Mouse (Mus musculus): Measurements from ENCODE around the gene Hand1. TPM values are rescaled to one million over a fixed set of nuclear protein-coding genes. Genes with fewer than 3 reads are reported as not detected.

The Hand1 gene
- polyA plus RNA-seq, 1 experiment from 2014 or later = 0.13 TPM

DNA sequence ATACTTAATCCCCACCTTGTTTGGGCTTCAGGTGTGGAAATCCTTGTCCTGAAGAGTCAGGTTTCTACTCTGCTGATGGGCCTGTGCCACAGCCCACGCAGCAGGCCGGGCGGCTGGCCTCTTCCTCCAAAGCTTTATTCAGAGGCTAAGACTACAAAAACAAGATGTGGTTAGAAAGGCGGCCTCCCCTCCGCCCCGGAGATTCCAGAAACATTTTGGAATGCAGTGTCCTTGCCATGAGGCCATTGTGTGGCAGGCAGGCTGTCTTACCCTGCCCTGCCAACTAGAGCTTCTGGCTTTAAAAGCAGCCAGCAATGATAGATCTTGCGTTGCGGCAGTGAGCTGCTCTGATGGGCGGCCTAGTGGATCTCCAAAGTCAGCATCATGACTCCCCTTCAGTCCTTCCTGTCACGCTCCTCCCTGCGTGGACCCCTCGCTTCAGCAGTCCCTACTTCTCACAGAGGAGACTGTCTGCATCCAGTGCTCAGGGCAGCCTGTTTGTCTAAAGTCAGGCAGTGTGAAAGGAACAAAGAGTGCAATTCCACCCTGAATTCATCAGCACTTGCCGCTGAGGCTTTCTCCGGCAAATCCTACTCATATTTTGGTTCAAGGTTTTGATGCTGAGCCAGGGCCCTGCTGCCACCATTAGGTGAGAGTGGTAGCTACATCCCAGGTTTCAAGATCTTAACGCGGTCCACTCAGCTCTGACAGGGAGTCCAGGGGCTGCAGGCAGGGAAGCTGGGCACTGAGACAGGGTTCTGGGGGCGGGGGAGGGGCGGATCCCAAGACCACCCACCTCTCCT is 45.8 kb downstream of the Hand1 start:
- no peak overlapping the region for H3K4me3 ChIP-seq (replicated peaks; ENCODE audit: low read depth, low read length)
- no peaks in the 10 kb centered on the region for H3K9me3 ChIP-seq (replicated peaks; ENCODE audit: low read length)
- 32% methylated on average over 18 of the region's 18 CpGs for WGBS
- peak; percentile 63; the same call in 1 of the 2 replicates for ATAC-seq (replicated peaks; ENCODE audit: low FRiP score, low read depth)
- H3K4me1 ChIP-seq (replicated peaks; ENCODE audit: insufficient read depth, low read length) = no peaks in the 10 kb centered on the region; the same call in 1 of the 2 replicates
- H3K4me2 ChIP-seq (ENCODE audit: low read length) = no peak overlapping the region
- H3K27me3 ChIP-seq (ENCODE audit: insufficient read depth, low read length) = no peaks in the 10 kb centered on the region
- peak; percentile 50; the same call in 1 of the 2 replicates for TF ChIP-seq CTCF (IDR thresholded peaks at IDR 0.05; ENCODE audit: low read depth)
- peak overlapping the region; percentile 48; the same call in 1 of the 2 replicates for H3K27ac ChIP-seq
- peak; percentile 67 for DNase-seq (ENCODE audit: low spot score)
- no peaks in the 10 kb centered on the region for H3K36me3 ChIP-seq (ENCODE audit: insufficient read depth, low read length)
- H3K9ac ChIP-seq (ENCODE audit: low read depth, low read length) = no peak overlapping the region

DNA sequence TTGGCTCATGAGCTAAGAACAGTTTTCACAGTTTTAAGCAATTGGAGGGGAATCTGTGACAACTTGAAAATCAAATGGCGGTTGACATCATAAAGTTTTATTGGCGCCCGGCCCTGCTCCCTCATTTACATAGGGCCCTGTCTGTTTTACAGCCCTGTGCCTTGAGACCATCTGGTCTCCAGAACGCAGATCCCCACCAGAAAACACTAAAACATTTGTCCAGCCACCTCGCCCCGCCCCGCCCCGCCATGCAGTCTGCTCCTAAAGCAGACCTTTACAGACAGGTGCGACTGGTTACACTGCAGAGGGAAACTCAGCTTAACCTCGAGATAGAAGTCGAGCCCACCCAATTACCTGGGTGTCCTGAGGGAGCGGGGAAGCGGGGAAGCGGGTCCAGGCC is 52.8 kb downstream of the Hand1 start:
- H3K4me2 ChIP-seq (ENCODE audit: low read length) = no peak overlapping the region
- WGBS = 56% methylated on average over 14 of the region's 14 CpGs
- no peaks in the 10 kb centered on the region for H3K27me3 ChIP-seq (ENCODE audit: insufficient read depth, low read length)
- DNase-seq (ENCODE audit: low spot score) = no peak
- H3K9ac ChIP-seq (ENCODE audit: low read depth, low read length) = no peak overlapping the region
- peaks cover 3% of the 10 kb centered on the region; the same call in 1 of the 2 replicates for H3K36me3 ChIP-seq (ENCODE audit: insufficient read depth, low read length)
- H3K27ac ChIP-seq = no peak overlapping the region
- H3K4me1 ChIP-seq (replicated peaks; ENCODE audit: insufficient read depth, low read length) = no peaks in the 10 kb centered on the region
- no peak for ATAC-seq (replicated peaks; ENCODE audit: low FRiP score, low read depth)
- TF ChIP-seq CTCF (IDR thresholded peaks at IDR 0.05; ENCODE audit: low read depth) = no peak
- H3K9me3 ChIP-seq (replicated peaks; ENCODE audit: low read length) = no peaks in the 10 kb centered on the region
- no peak overlapping the region for H3K4me3 ChIP-seq (replicated peaks; ENCODE audit: low read depth, low read length)

Other genes starting within 250 kb of the Hand1 start
- gene Galnt10, start 187.4 kb downstream of the Hand1 start, polyA plus RNA-seq (2015; fragmentation: Nextera tagmentation; extraction: Ambion mirVana) = 18.4 and 19.2 TPM in 2 replicates
- 12.6 and 19.1 TPM in 2 replicates for gene Sap30l, start 31.2 kb downstream of the Hand1 start, polyA plus RNA-seq (2015; fragmentation: Nextera tagmentation; extraction: Ambion mirVana)
- gene Larp1, start 176.2 kb upstream of the Hand1 start, polyA plus RNA-seq (2015; fragmentation: Nextera tagmentation; extraction: Ambion mirVana) = 12.9 and 14.0 TPM in 2 replicates